31 mouse cellular contexts compared by ENCODE assay signal in genomic region chr5:57750320-57750719, GRCm38 (mm10).
"Had no signal": no experiment of that assay in that cellular context is flagged by ENCODE, and none has a peak within 500 bp of the region (broad histone marks: within the 10 kb centered on the region; RNA-seq: fewer than 3 reads in every experiment).

No protein-coding gene starts in this region.

- H3K9me3 ChIP-seq: limb, embryonic 10.5 days; limb, embryonic 12.5 days; limb, embryonic 13.5 days; limb, embryonic 15.5 days; liver, embryonic 12.5 days; liver, embryonic 13.5 days; liver, embryonic 15.5 days; lung, embryonic 15.5 days; megakaryocyte, embryonic 14.5 days; midbrain, embryonic 10.5 days; midbrain, embryonic 12.5 days; midbrain, embryonic 13.5 days; midbrain, embryonic 15.5 days had no signal

- H3K4me3 ChIP-seq: limb, embryonic 10.5 days; limb, embryonic 12.5 days; limb, embryonic 13.5 days; limb, embryonic 15.5 days; liver, embryonic 12.5 days; liver, embryonic 13.5 days; liver, embryonic 15.5 days; lung, embryonic 15.5 days; megakaryocyte, embryonic 14.5 days; midbrain, embryonic 10.5 days; midbrain, embryonic 12.5 days; midbrain, embryonic 13.5 days; midbrain, embryonic 15.5 days; myocyte had no signal

- H3K9ac ChIP-seq: limb, embryonic 12.5 days; limb, embryonic 13.5 days; limb, embryonic 15.5 days; liver, embryonic 12.5 days; liver, embryonic 13.5 days; liver, embryonic 14.5 days; liver, embryonic 15.5 days; liver, postnatal 0 days; lung, embryonic 14.5 days; lung, embryonic 15.5 days; midbrain, embryonic 12.5 days; midbrain, embryonic 13.5 days; midbrain, embryonic 15.5 days had no signal

- H3K4me2 ChIP-seq: limb, embryonic 12.5 days; limb, embryonic 13.5 days; limb, embryonic 15.5 days; liver, embryonic 11.5 days; liver, embryonic 12.5 days; liver, embryonic 13.5 days; liver, embryonic 15.5 days; lung, embryonic 14.5 days; lung, embryonic 15.5 days; midbrain, embryonic 11.5 days; midbrain, embryonic 12.5 days; midbrain, embryonic 13.5 days; midbrain, embryonic 15.5 days had no signal

- ATAC-seq: liver, embryonic 12.5 days; liver, postnatal 0 days; lung, postnatal 0 days; midbrain, embryonic 13.5 days; midbrain, embryonic 15.5 days; midbrain, embryonic 16.5 days had no signal

- H3K4me1 ChIP-seq: limb, embryonic 10.5 days; limb, embryonic 12.5 days; limb, embryonic 13.5 days; limb, embryonic 15.5 days; liver, embryonic 12.5 days; liver, embryonic 13.5 days; liver, embryonic 15.5 days; lung, embryonic 15.5 days; midbrain, embryonic 10.5 days; midbrain, embryonic 12.5 days; midbrain, embryonic 13.5 days; midbrain, embryonic 15.5 days had no signal

- H3K27ac ChIP-seq: limb, embryonic 10.5 days; limb, embryonic 12.5 days; limb, embryonic 13.5 days; limb, embryonic 15.5 days; liver, embryonic 12.5 days; liver, embryonic 13.5 days; liver, embryonic 14.5 days; liver, embryonic 15.5 days; lung, embryonic 15.5 days; macrophage; midbrain, embryonic 10.5 days; midbrain, embryonic 12.5 days; midbrain, embryonic 13.5 days; midbrain, embryonic 15.5 days had no signal

- DNase-seq: left cerebral cortex, postnatal 4 days; liver; liver, embryonic 13.5 days; liver, postnatal 0 days; lung, adult 18-20 months; lung, adult 2 months; lung, embryonic 14.5 days; lung, postnatal 10 days; lung, postnatal 14 days; lung, postnatal 36 days; lung, postnatal 4 days; midbrain, embryonic 14.5 days had no signal

- H3K27me3 ChIP-seq: limb, embryonic 12.5 days; limb, embryonic 13.5 days; limb, embryonic 15.5 days; liver, embryonic 12.5 days; liver, embryonic 13.5 days; liver, embryonic 15.5 days; lung, embryonic 15.5 days; megakaryocyte, embryonic 14.5 days; midbrain, embryonic 12.5 days; midbrain, embryonic 13.5 days; midbrain, embryonic 15.5 days had no signal

- H3K36me3 ChIP-seq: limb, embryonic 10.5 days; limb, embryonic 12.5 days; limb, embryonic 13.5 days; limb, embryonic 15.5 days; liver, embryonic 12.5 days; liver, embryonic 13.5 days; liver, embryonic 15.5 days; lung, embryonic 15.5 days; midbrain, embryonic 10.5 days; midbrain, embryonic 12.5 days; midbrain, embryonic 15.5 days had no signal
